Mouse (Mus musculus) stomach, embryonic 14.5 days (tissue): Measurements from ENCODE around the gene Aif1l. TPM values are rescaled to one million over a fixed set of nuclear protein-coding genes. Genes with fewer than 3 reads are reported as not detected.
A peak's percentile ranks its signal among the peaks of the same experiment; 100 is the strongest.

ENCODE experiments used
- ATAC-seq: fragments of 200-750 bp; cut with Nextera tagmentation; 2 replicates; pipeline ENCODE4 v1.8.0; 2017; ENCODE audit warnings: low read depth, moderate TSS enrichment; ENCODE audit not compliant: insufficient number of reproducible peaks, insufficient read depth, low FRiP score
- H3K27ac ChIP-seq: fragments of 300-500 bp; sonication (generic); 2 replicates; pipeline ENCODE4 v1.5.1; 2014; ENCODE audit warnings: mild to moderate bottlenecking, low read length, moderate library complexity, mixed read lengths
- H3K27me3 ChIP-seq: fragments of 300-500 bp; sonication (generic); 2 replicates; pipeline ENCODE4 v1.6.1; 2014; ENCODE audit warnings: low read length, control low read depth, mixed read lengths; ENCODE audit not compliant: control insufficient read depth, insufficient read depth
- H3K36me3 ChIP-seq: fragments of 300-500 bp; sonication (generic); 2 replicates; pipeline ENCODE4 v1.6.1; 2014; ENCODE audit warnings: mild to moderate bottlenecking, control low read depth, low read length, moderate library complexity, mixed read lengths; ENCODE audit not compliant: control insufficient read depth, insufficient read depth
- H3K4me1 ChIP-seq: fragments of 300-500 bp; sonication (generic); 2 replicates; pipeline ENCODE4 v1.6.1; 2014; ENCODE audit warnings: low read length, control low read depth, mixed read lengths; ENCODE audit not compliant: control insufficient read depth, insufficient read depth
- H3K4me2 ChIP-seq: fragments of 300-500 bp; sonication (generic); replicated peaks from 2 replicates; pipeline ENCODE4 v1.6.1; 2014; ENCODE audit warnings: low read depth, low read length, control low read depth
- H3K4me3 ChIP-seq: fragments of 300-500 bp; sonication (generic); 2 replicates; pipeline ENCODE4 v1.5.1; 2014; ENCODE audit warnings: low read depth, low read length, control low read depth
- H3K9ac ChIP-seq: fragments of 300-500 bp; sonication (generic); replicated peaks from 2 replicates; pipeline ENCODE4 v1.6.1; 2014; ENCODE audit warnings: low read depth, mild to moderate bottlenecking, control low read depth, low read length, moderate library complexity, mixed read lengths
- H3K9me3 ChIP-seq: fragments of 300-500 bp; sonication (generic); 2 replicates; pipeline ENCODE4 v1.6.1; 2016; ENCODE audit warnings: low read depth, low read length, control low read depth; ENCODE audit not compliant: control insufficient read depth
- WGBS: fragments of 180-500 bp; shearing (Covaris S2); extraction: QIAGEN DNeasy Blood & Tissue Kit; methylation state at CpG from one replicate; pipeline ENCODE4 v1.1.7; 2014; 5-methylcytosine and 5-hydroxymethylcytosine counted together
- polyA plus RNA-seq: library from polyadenylated mRNA; unstranded; fragments of >200 nt; fragmentation: Nextera tagmentation; extraction: Ambion mirVana; gene quantifications from 2 replicates; pipeline ENCODE4 v1.2.1, GENCODE M21; 2014

Aif1l gene
- polyA plus RNA-seq, 1 experiment from 2014 or later, result 18.2 TPM

GRCm38 (mm10) chr2:31954779-31955181, 4.8 kb downstream of the Aif1l start:
- Histone ChIP-seq H3K9me3 (no peaks in the 10 kb centered on the region), H3K4me2 (no peak overlapping the region), H3K4me1 (peaks cover 4% of the 10 kb centered on the region; the same call in 1 of the 2 replicates), H3K27ac (no peak overlapping the region), H3K36me3 (no peaks in the 10 kb centered on the region), H3K9ac (no peak overlapping the region), H3K4me3 (no peak overlapping the region), H3K27me3 (no peaks in the 10 kb centered on the region)
- WGBS, result 93% methylated on average over 9 of the region's 9 CpGs
- ATAC-seq, result no peak

DNA sequence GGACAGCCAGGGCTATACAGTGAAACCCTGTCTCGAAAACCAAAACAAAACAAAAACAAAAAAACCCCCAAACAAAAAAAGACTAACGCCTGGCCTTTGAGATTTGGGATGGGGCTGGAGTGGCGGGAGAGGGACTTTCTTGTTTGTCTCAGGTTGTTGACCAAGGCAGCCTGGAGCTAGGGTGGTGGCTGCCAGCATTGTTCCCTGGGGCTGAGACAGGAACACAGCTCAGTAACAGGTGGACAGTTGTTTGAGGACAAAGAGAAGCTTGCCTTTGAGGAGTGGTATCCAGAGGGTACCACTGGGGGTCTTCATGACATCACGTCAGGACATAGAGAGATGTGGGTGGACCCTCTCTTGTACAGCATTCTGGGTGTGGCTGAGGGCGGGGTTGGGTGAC, 5.7 kb downstream of the Aif1l start:
- Histone ChIP-seq H3K4me1 (peaks cover 3% of the 10 kb centered on the region; the same call in 1 of the 2 replicates), H3K4me3 (no peak overlapping the region), H3K9me3 (no peaks in the 10 kb centered on the region), H3K36me3 (no peaks in the 10 kb centered on the region), H3K27ac (no peak overlapping the region), H3K27me3 (no peaks in the 10 kb centered on the region), H3K9ac (no peak overlapping the region), H3K4me2 (no peak overlapping the region)
- no peak for ATAC-seq
- 84% methylated on average over 5 of the region's 5 CpGs for WGBS

DNA sequence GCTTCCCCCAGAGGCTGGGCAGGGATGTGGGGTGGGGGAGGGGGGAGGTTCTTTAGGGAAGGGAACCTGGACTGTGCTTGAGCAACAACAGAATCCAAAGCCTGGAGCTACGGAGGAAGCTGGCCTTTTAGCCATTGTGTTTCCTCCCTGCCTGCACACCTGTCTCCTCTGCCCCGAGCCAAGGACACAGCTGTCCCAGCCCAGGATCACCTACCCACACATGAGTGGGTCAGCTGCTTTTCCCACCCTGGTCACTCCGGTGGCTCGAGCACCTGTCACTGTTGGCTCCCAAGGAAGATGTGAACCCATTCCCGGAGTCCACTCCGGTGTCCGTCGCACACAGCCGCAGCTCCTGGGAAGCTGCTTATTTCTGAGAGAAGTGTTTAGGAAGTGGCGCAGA, 7.3 kb downstream of the Aif1l start:
- Histone ChIP-seq H3K27ac (no peak overlapping the region), H3K4me3 (no peak overlapping the region), H3K9ac (no peak overlapping the region), H3K36me3 (no peaks in the 10 kb centered on the region), H3K4me1 (no peaks in the 10 kb centered on the region), H3K9me3 (no peaks in the 10 kb centered on the region), H3K27me3 (no peaks in the 10 kb centered on the region), H3K4me2 (no peak overlapping the region)
- ATAC-seq, result no peak
- WGBS, result 87% methylated on average over 10 of the region's 10 CpGs

DNA sequence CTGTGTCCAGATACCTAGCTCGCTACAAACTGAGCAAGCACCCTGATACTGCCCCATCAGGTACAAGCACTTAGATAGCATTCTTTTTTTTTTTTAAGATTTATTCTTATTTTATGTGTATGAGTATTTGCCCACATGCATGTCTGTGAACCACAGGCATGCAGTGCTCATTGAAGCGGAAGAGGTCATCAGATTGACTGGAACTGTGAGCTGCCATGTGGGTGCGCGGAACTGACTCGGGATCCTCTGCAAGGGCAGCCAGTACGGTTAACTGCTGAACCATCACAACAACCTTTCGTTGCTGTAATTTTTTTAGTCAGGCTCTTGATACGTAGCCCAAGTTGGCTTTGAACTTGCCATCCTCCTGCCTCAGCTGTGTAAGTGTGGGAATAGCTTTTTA, 11.0 kb downstream of the Aif1l start:
- Histone ChIP-seq H3K4me3 (no peak overlapping the region), H3K9ac (no peak overlapping the region), H3K27ac (no peak overlapping the region), H3K27me3 (no peaks in the 10 kb centered on the region), H3K4me2 (no peak overlapping the region), H3K4me1 (no peaks in the 10 kb centered on the region), H3K36me3 (no peaks in the 10 kb centered on the region), H3K9me3 (no peaks in the 10 kb centered on the region)
- 93% methylated on average over 8 of the region's 8 CpGs for WGBS
- no peak for ATAC-seq

DNA sequence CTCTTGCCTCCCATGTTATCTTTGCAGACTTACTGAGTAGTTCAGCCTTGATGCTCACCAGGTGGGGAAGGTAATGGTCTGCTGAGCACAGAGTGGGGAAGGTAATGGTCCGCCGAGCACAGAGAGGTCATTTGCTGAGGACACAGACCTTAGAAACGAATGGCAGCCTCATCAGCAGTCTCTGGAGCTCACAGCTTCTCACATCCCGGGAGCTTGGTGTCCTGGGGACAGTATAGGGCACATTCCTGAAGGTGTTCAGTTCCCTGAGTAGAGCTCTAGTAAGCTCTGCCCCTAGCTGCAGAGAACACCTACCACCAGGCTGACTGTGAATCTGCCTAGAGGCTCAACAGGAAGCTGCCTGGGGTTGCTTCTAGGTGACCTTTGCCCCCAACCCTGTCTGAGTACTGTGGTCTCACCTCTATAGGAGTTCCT, 11.9 kb downstream of the Aif1l start:
- Histone ChIP-seq H3K4me1 (no peaks in the 10 kb centered on the region), H3K4me3 (no peak overlapping the region), H3K4me2 (no peak overlapping the region), H3K9me3 (no peaks in the 10 kb centered on the region), H3K27ac (no peak overlapping the region), H3K9ac (no peak overlapping the region), H3K27me3 (no peaks in the 10 kb centered on the region), H3K36me3 (no peaks in the 10 kb centered on the region)
- no peak for ATAC-seq
- 79% methylated on average over 4 of the region's 4 CpGs for WGBS

- no peak overlapping the region for H3K4me3 ChIP-seq
- H3K9me3 ChIP-seq, result no peaks in the 10 kb centered on the region
- H3K27me3 ChIP-seq, result no peaks in the 10 kb centered on the region
- no peak overlapping the region for H3K27ac ChIP-seq
- WGBS, result 73% methylated on average over 8 of the region's 8 CpGs
- no peaks in the 10 kb centered on the region for H3K4me1 ChIP-seq
- ATAC-seq, result peak; percentile 55; the same call in 1 of the 2 replicates
- no peak overlapping the region for H3K9ac ChIP-seq
- no peak overlapping the region for H3K4me2 ChIP-seq
- H3K36me3 ChIP-seq, result no peaks in the 10 kb centered on the region
Measured at GRCm38 (mm10) chr2:31962501-31963224, 12.7 kb downstream of the Aif1l start.

GRCm38 (mm10) chr2:31963491-31963890, 13.6 kb downstream of the Aif1l start:
- Histone ChIP-seq H3K27ac (no peak overlapping the region), H3K36me3 (no peaks in the 10 kb centered on the region), H3K4me3 (no peak overlapping the region), H3K9me3 (no peaks in the 10 kb centered on the region), H3K4me2 (no peak overlapping the region), H3K4me1 (no peaks in the 10 kb centered on the region), H3K9ac (no peak overlapping the region), H3K27me3 (no peaks in the 10 kb centered on the region)
- 82% methylated on average over 7 of the region's 7 CpGs for WGBS
- ATAC-seq, result no peak

DNA sequence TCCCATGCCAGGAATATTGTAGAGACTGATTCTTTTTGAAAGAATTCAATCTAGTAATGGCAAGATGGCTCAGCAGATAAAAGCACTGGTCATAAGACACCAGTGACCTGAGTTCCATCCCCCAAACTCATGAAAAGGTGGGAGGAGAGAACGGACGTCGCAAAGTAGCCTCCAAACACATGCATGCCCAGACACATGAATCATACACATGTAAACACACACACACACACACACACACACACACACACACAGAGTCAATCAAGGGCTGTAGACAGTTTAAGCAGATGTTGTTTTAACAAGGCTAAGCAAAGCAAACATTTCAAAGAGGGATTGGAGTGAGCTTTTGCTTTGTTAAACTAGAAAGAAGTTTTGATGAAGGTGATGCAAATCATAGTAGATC, 14.3 kb downstream of the Aif1l start:
- ATAC-seq, result no peak
- Histone ChIP-seq H3K27me3 (no peaks in the 10 kb centered on the region), H3K4me1 (no peaks in the 10 kb centered on the region), H3K4me2 (no peak overlapping the region), H3K9me3 (no peaks in the 10 kb centered on the region), H3K36me3 (no peaks in the 10 kb centered on the region), H3K27ac (no peak overlapping the region), H3K4me3 (no peak overlapping the region), H3K9ac (no peak overlapping the region)
- 64% methylated on average over 3 of the region's 3 CpGs for WGBS

GRCm38 (mm10) chr2:31965110-31965509, 15.2 kb downstream of the Aif1l start:
- H3K36me3 ChIP-seq, result no peaks in the 10 kb centered on the region; the same call in 1 of the 2 replicates
- no peaks in the 10 kb centered on the region for H3K4me1 ChIP-seq
- ATAC-seq, result no peak
- no peak overlapping the region for H3K9ac ChIP-seq
- H3K4me3 ChIP-seq, result no peak overlapping the region
- no peaks in the 10 kb centered on the region for H3K27me3 ChIP-seq
- no peaks in the 10 kb centered on the region for H3K9me3 ChIP-seq
- H3K27ac ChIP-seq, result no peak overlapping the region
- H3K4me2 ChIP-seq, result no peak overlapping the region
